Mouse (Mus musculus): Measurements from ENCODE around the gene Nuak2. TPM values are rescaled to one million over a fixed set of nuclear protein-coding genes. Genes with fewer than 3 reads are reported as not detected.
A peak's percentile ranks its signal among the peaks of the same experiment; 100 is the strongest.

The Nuak2 gene
- total RNA-seq, 2 experiments from 2014 or later = 3.6 to 5.4 TPM

DNA sequence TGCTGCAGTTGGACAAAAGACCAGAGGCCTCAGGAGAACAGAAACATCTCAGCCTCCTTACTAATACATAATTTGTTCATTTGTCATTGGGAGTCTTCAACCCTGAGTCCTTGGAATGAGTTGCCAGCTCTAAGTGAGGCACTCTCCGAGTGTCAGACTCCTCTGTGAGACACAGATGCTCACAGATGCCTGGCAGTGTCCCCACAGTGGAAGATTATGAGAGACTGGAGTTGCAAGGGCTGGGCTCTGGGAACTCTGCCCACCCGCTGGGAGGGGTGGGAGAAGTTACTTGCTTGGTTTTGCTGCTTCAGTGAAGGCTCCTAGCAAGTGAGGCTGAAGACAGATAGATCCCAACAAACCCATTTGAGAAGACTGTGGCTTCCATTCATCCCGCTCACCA, 19.9 kb upstream of the Nuak2 start:
- intact Hi-C loops (cut with DNase I) = no loop called here
- DNase-seq = peak; percentile 66 to 69

DNA sequence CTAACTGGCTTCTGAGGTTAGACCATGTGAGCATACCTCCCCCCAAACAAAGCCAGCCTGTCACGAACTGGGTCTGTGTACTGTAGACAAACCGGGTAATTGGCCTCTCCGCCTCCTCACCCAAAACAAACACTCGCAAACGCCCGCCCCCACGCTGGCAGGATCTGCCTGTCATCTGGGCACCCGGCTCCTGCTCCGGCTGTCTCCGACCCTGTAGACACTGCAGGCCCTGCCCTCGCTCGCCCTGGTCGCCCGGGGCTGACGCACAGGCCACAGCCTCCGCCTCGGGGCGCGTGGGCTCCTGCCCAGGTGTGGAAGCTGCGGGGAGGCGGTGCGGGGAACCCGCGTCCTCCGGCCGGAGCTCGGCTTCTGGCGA, 17.5 kb upstream of the Nuak2 start, which contains the start of gene Klhdc8a:
Gene Klhdc8a (plus strand): TSS at position 202 of the 376 bp plus-strand sequence.
- DNase-seq = peak; percentile 60 to 67
- intact Hi-C loops (cut with DNase I) = no loop called here

DNA sequence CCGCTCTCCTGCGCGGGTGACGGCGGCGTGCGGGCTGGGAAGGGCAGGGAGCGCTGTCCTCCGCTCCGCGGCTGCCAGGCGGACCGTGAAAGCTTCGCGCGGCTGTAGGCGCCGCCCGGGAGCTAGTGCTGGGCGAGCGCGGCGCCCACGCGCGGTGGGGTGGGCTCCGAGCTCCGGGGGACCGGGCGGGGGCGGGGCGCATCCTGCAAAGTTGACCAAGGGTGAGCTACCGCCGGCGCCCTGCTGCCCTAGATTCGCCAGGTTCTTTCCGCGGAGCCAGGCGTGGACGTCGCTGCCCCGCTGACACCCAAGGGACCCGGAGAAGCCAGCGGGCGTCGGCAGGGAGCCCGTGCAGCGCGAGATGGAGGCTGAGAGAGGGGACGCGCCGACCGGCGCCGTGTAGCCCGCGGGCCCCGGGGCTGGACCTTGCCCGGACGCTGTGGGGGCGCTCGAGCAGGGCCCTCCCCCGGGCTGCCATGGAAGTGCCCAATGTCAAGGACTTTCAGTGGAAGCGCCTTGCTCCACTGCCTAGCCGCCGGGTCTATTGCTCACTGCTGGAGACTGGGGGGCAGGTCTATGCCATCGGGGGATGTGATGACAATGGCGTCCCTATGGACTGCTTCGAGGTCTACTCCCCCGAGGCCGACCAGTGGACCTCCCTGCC, 17.0 kb upstream of the Nuak2 start:
- peak; percentile 62 to 64 for DNase-seq
- intact Hi-C loops (cut with DNase I) = no loop called here

DNA sequence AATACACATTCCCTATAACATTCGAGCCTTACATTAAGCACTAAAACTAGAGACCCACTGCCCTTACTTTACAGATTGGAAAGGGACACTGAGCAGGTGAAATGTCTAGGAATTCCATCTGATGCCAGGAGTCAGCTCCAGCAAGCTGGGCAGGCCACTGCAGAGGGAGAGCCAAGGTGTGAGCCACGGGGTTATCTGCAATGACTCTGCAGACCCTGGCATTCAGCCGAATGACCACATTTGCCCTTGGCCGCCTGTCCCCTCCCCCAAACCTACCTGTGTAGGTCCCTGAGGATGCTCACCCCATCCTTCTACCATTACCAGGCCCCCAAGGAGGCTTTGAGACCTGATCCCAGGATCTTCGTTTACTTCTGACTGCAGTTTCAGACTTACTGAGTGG, 16.2 kb upstream of the Nuak2 start:
- DNase-seq = peak; percentile 40 to 60
- intact Hi-C loops (cut with DNase I) = loop anchor here (5.0 kb wide), 1 partner anchor 87 kb away; no protein-coding TSS in a partner anchor

DNA sequence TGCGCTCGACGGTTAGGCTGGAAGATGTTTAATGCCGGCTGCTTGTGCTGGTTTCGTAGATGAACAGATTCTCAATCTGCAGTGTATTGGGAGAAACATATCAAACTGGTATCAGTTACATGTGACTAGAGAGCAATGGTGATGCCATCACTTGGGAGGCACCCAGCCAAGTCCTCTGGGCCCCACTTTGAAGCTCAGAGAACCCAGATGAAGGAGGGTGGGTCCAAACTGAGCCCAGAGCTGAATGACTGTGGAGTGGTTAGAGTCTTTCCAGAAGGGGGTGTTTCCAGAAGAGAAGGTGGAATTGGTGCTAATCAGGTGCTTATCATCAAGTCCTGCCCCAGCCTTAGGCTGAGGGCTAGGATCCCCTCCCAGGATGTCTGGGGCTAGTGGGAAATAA, 14.7 kb upstream of the Nuak2 start:
- intact Hi-C loops (cut with DNase I) = loop anchor here (5.0 kb wide), 1 partner anchor 89 kb away; no protein-coding TSS in a partner anchor

DNA sequence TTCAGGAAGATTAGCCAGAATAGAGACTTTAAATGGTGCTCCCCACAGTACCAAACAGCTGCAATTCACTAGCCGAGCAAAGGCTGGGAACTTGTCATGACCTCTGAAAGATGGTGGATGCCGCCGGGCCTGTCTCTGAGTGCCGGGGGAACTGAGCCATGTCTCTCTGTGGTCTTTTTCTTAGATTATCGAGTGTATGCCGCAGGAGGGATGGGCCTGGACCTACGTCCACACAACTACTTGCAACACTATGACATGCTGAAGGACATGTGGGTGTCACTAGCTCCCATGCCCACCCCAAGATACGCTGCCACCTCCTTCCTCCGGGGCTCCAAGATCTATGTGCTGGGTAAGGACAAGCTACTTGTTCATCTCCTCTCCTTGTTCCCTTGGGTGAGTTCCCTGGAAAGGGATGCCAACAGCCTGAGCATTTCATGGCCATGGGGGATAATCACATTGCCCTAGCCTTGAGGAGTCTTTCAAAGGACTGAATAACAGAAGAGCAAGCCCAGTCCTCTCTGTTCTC, 13.5 kb upstream of the Nuak2 start:
- DNase-seq = no peak
- intact Hi-C loops (cut with DNase I) = loop anchor here (5.0 kb wide), 1 partner anchor 90 kb away; no protein-coding TSS in a partner anchor

More for the DNA sequence above, 14.7 kb upstream of the Nuak2 start:
- DNase-seq = no peak

DNA sequence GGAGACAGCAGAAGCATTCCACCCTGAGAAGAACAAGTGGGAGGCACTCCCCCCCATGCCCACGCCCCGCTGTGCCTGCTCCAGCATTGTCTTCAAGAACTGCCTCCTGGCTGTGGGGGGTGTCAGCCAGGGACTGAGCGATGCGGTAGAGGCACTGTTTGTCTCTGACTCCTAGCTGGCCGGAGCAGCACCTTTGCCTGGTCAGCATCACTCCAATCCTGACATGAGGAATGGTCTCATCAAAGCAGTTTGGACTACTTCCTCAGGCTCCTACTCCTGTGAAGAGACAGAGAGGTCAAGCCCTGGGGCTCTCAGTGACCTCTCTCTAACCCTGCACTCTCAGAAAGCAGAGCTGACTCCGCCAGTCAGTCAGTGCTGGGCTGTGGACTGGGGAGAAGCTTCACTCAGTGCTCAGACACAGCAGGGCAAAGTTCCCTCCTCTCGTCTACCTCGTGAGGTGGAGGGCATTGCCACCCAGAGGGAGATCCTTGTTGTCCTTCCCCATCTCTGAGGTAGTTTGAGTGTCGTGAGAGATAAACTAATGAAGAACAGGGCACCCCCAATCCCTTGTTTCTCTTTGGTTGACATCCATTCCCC, 11.2 kb upstream of the Nuak2 start:
- DNase-seq = no peak
- intact Hi-C loops (cut with DNase I) = loop anchor here (5.0 kb wide), 2 partner anchors 92 to 182 kb away; no protein-coding TSS in a partner anchor

DNA sequence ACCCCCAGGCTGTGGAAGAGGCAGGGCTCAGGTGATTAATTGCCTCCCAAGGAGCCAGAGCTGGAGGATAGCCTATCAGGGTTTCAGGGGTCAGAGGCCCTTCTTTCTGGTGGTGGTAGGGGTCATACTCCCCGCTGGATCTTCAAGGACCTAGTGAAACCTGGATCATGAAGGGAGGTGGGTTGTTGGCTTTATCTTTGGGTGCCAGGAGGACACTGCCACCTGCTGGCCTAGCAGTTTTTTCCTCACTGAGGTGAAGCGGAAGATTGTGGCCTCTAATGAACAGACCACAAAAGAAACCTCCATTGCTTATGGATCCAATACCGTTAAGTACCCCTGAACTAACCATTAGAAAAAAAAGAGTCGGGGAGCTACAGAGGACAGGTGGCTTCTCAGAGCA, 9.8 kb upstream of the Nuak2 start:
- DNase-seq = peak; percentile 56 to 71
- intact Hi-C loops (cut with DNase I) = loop anchor here (1.0 to 5.0 kb wide), 2 partner anchors 149 to 184 kb away; no protein-coding TSS in a partner anchor

DNA sequence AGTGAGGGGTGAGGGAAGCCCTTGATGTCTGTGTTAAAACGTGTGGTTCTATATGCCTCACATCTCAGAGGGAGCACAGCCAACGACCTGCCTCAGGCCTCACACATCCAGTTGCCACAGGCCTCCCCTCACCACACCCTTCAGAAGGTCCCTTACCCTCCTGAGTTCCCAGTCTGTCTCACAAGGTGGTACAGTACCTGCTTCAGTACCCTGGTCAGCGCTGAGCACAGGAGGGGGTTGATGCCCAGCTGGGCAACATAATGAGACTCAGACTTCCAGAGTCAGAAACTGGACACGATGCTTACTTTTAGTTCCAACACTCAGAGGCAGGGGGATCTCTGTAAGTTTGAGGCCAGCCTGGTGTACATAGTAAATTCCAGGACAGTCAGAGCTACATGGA, 9.1 kb upstream of the Nuak2 start:
- intact Hi-C loops (cut with DNase I) = loop anchor here (1.0 to 5.0 kb wide), 2 partner anchors 150 to 185 kb away; no protein-coding TSS in a partner anchor
- DNase-seq = no peak

DNA sequence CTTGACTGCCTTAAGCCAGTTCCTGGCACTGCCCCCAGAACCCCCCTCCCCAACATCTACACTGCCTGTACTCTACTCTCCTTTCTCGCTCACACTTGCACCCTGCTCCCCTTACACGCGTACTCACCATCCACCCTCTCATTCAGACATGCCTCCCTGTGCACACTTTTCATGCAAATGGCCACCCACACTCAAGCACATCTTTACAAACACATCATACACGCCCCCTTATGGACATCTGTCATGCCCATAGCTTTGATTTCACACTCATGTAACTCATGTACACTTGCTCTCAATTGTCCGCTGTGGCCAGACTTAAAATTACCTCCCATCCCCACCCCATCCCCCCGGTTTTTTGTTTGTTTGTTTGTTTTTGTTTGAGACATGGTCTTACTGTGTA, 8.0 kb upstream of the Nuak2 start:
- intact Hi-C loops (cut with DNase I) = loop anchor here (5.0 kb wide), 1 partner anchor 186 kb away; no protein-coding TSS in a partner anchor
- DNase-seq = no peak

DNA sequence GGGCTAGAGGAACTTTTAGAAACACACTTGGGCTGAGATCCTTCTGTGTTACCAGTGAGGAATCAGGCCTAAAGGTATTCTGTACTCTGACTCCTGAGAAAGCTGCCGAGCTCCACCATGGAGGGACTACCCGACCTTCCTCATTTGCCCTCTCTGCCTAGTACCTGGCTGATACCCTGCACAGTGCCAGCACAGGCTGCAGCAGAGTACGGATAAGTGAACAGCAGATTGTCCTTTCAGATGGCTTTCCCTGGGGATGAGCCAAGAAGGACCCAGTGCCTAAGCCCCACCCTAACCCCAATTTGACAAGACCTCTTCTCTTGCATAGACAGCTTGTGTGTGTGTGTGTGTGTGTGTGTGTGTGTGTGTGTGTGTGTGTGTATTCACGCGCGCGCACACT, 7.3 kb upstream of the Nuak2 start:
- intact Hi-C loops (cut with DNase I) = loop anchor here (5.0 kb wide), 1 partner anchor 186 kb away; no protein-coding TSS in a partner anchor
- no peak for DNase-seq

DNA sequence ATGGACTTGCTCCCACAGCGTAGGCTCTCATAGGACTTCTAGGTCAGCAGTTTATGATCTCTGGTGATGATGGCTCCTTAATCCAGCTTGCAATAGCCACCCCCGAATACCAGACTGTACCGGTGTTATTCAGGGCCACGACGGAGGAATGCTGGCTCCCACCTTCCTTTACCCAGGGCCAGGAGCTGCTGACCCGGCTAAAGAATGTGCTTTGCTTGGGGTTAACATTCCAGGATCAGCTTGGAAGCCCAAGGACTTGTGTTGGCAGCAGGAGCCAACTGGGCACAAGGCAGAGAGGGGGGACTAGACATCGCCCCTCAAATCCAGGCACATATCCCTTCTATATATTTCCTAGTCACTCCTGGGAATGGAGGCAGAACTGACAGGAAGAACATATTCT, 5.2 kb upstream of the Nuak2 start:
- DNase-seq = no peak
- intact Hi-C loops (cut with DNase I) = no loop called here

DNA sequence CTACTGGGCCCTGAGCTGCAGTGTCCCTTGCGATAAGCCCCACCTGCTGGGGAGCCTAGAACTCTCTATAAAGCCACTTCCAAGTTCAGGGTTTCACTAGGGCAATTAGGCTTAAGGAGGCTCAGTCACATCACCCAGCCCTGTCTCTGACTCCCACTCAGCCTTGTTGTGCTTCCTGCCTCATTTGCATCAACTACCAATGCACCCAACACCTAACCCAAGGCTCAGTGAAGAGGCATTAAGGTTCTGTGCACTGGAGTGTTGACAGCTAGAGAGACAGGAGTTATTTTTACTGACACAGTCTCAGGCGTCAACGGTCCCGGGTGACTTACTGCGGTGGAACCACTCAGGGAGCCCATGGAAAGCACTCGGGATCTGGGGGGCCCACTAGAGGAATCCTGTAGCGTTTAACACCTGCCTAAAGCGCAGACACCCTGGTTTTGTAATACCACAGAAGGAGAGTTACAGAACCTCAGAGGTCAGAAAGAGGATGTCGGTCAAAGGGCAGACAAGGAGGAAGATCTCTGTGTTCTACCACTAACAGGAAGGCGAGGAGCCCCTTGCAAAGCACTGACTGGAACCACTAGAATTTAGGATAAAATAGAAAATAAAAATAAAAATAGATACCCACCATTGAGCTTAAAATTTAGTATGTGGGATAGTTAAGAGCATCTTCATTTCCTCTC, 4.6 kb upstream of the Nuak2 start:
- no peak for DNase-seq
- intact Hi-C loops (cut with DNase I) = no loop called here

DNA sequence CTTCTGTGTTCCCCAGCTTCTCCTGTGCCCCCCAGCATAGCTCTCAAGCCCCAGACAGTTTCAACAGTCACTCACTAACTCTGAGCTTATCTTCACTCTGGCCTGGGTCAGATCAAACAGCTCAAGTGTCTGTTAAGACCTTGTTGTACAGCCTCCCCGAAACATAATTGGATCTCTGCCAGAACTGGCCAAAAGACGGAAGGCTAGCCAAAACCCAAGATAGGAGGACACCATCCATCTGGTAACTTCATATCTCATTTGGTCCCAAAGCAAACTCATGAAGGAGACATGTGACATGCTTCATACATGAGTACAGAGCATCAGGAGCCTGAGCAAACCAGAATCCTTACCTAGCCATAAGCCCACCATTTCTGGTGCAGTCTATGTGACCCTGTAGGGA, 3.9 kb upstream of the Nuak2 start:
- peak in 1 of 2 experiments; percentile 43 for DNase-seq

DNA sequence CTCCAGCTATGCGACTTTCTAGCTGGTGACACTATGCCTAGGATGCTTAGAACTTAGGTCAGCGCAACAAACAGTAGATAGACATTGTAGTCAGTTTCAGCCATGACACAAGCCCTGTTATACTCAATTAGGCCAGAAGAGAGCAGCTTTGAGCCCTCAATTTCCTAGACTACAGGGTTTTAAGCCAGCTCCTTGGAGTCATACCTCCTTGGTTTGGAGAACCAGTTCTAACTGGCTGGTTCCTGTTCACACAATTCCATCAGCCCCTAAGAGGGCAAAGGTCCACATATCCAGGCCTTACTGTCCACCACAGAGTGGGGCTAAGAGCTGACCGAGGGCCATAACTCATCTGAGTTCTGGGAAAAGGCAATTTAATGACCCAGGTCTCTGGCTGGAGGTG, 3.2 kb upstream of the Nuak2 start:
- intact Hi-C loops (cut with DNase I) = loop anchor here (1.0 kb wide), 1 partner anchor 42 kb away; no protein-coding TSS in a partner anchor
- peak; percentile 58 to 81 for DNase-seq

More for the DNA sequence above, 3.9 kb upstream of the Nuak2 start:
- intact Hi-C loops (cut with DNase I) = loop anchor here (1.0 kb wide), 1 partner anchor 42 kb away; no protein-coding TSS in a partner anchor

DNA sequence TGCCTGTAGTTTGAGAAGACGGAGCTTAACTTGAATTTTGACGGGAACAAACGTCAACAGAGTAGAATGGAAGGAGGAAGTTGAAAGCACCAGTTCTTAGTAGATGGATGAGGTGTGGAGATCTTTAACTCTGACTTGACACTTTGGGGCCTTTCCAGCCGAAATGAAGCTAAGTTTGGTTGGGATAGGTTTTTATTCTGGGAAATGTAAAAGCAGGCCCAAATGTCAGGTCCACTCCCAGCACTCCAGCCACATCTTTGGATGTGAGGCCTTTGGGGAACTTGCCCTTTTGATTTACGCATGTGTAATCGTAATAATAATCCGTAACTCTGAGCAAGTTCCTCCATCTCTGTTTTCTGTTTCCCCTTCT, 684 bp downstream of the Nuak2 start:
- intact Hi-C loops (cut with DNase I) = loop anchor here (1.0 kb wide), 1 partner anchor 37 kb away; no protein-coding TSS in a partner anchor
- DNase-seq = no peak

DNA sequence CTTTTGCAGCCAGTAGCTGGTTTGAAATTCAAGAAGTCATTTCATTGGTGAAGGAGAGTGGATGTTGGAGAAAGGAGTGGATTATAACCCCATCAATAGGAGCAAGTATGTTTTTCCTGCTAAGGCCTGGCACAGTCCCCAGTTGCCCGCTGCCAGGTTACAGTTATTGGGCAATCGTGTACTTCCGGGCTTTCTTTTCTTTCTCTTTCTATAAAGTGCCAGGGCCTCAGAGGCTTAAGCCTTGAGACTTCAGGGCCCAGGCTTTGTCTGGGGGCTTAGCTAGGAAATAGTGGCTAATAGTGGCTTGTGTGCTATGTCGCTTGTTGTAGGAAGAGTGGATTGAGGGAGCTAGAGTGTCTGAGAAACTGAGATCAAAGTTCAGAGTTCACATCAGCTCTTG, 1.5 kb downstream of the Nuak2 start:
- intact Hi-C loops (cut with DNase I) = no loop called here
- DNase-seq = no peak

DNA sequence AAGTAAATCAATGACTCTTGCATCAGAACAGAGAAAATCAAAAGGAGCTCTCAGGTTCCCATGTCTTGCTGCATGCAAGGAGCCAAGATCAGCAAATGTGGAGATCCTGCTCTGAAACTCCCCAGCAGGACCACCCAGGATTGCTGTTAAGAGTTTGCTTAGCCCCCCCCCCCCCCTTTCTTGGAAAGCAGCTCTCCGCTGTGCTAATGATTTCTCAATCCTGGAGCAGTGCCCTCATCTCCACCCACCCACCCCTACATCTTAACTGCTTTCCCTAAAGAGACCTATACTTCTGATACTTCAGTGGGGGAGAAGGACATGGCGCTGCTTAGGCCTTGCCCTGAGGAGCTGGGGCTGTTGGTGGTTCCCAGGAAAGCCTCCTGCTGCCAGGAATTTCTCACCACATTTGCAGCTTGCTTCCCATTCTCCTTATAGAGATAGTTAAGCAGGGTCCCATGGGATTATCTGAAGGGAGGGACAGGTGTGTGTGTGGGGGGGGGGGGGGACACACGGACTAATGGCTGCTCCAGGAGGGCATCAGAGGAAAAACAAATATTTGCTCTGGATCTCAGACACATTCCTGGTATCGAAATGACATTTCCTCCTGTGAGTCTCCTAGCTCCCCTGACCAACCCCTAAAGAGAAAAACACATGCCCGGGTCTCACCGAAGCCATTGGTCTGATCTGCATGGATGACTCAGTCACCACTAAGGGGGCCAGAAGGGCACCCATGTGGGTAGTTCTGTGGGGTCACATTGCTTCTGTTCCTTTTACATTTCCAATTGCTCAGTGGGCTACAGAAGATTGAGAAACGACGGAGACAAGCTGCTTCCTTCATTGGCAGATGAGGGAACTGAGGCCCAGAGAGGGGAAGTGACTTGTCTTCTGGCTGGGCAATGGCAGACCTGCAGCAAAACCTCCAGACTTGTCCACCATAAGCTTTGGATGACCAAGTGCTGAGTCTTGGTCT, 2.3 kb downstream of the Nuak2 start:
- no peak for DNase-seq
- intact Hi-C loops (cut with DNase I) = no loop called here

DNA sequence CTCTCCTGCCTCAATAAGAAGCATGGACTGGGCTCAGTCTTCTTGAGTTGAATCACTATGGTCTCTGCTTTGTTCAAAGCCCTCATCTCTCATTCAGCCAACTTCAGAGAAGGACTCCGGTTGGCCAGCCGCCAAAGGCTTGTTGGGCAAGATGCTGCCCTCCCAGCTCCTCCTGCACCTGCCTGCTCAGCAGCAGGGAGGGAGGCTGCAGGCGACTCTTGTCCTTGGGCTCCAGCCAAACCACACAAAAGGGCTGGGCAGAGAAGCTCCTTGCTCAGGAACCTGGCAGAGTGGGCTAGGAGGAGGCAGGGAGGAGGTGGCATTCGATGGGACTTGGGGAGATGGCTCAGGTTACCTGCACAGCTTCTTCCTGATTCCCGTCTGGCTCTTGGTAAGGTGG, 3.3 kb downstream of the Nuak2 start:
- intact Hi-C loops (cut with DNase I) = no loop called here
- peak; percentile 50 to 51 for DNase-seq

Measured in heart, postnatal 14 days (tissue).